Mouse (Mus musculus): ENCODE measurements around the gene Kcnb1.

The Kcnb1 gene

DNA sequence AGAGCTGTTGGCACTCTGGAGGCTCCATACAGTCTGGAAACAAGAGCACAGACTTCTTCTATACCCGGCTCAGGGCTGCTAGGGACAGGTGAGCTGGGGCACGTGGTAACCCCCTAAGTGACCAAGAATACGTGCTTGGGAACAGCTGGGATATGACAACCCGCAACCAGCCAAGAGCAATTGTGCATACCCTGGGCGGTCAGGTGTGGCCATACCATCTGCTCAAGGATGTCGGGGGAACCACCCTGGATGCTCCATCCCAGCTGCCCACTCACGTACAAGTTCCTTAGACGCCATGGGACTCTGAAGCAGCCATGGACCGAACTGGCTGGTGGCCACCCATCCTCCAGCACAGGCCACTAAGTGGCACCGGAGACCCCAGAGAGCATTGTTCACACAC is 26.8 kb downstream of the Kcnb1 start:
- DNase-seq (ENCODE audit: low spot score): no peak

GRCm38 (mm10) chr2:167162516-167163021 is 27.4 kb downstream of the Kcnb1 start:
- no peak for DNase-seq (ENCODE audit: low spot score)

DNA sequence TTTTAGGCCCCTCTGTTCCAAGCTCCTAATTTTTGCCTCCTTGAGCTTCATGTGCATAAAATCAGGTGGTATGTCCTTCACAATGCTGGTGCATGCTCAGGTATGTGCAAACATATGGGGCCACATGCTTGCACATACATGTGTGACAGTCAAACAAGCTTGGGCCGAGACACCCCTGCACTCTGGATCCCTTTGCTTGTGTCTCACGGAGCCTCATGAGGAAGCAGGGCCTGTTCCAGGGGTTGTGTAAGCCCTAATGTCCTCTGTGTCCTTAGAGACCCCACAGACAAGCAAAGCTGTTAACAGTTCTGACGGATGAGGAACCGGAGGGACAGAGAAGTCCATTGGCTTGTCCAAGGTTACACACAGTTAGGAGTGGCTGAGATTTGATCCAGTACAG is 30.2 kb downstream of the Kcnb1 start:
- DNase-seq (ENCODE audit: low spot score): no peak

- no peak for DNase-seq (ENCODE audit: low spot score)
These were observed 31.2 kb downstream of the Kcnb1 start for GRCm38 (mm10) chr2:167158780-167159179.

DNA sequence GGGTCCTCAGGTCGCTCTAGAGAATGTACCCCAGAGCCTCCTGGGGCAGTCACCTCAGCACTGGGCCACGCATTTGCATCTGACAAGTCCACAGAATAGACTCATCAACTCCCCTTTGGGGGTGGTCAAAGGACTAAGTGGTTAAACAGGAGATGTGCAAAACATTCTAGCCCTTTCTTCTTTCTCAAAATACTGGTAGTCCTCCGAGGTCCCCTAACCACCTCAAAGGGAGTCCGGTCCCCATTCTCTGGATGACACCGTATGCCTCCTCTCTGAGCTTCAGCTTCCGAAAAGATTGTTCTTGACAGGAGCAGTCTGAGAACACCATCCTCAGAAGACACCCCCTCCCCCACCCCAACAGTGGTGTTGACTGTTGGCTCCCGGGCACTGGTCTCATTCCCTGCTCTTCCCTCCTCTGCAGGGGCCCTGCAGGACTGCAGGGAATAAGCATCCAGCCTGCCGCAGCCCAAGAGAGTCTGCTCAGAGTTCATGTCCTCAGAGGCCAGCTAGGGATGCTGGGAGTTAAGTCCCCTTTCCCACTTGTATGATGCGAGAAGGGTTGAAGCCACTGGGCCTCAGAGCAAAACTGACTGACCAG is 33.7 kb downstream of the Kcnb1 start:
- DNase-seq (ENCODE audit: low spot score): no peak

- no peak for DNase-seq (ENCODE audit: low spot score)
These were observed 34.4 kb downstream of the Kcnb1 start for GRCm38 (mm10) chr2:167155541-167155973.

DNA sequence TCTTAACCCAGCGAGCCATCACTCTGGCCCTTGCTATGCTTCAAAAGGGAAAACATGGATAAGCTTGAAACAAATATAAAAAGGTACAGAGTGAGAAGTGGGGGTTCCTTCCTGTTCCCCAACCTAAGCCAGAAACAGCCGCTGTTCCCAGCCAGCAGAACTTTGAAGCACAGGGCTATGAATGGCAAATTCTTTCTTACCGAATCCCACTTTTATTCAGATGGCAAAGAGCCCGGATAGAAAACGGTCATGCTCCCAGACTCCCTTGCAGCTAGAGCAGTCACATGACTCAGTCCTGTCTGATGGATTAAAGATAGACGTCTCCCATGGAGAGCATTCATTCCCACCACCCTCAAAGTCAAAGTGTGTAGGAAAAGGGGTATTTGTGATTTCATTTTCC is 39.1 kb downstream of the Kcnb1 start:
- DNase-seq (ENCODE audit: low spot score): no peak

- DNase-seq (ENCODE audit: low spot score): no peak
These were observed 39.8 kb downstream of the Kcnb1 start for GRCm38 (mm10) chr2:167150135-167150534.

- no peak for DNase-seq (ENCODE audit: low spot score)
These were observed 40.9 kb downstream of the Kcnb1 start for GRCm38 (mm10) chr2:167149035-167149434.

GRCm38 (mm10) chr2:167147708-167148107 is 42.2 kb downstream of the Kcnb1 start:
- DNase-seq (ENCODE audit: low spot score): no peak

DNA sequence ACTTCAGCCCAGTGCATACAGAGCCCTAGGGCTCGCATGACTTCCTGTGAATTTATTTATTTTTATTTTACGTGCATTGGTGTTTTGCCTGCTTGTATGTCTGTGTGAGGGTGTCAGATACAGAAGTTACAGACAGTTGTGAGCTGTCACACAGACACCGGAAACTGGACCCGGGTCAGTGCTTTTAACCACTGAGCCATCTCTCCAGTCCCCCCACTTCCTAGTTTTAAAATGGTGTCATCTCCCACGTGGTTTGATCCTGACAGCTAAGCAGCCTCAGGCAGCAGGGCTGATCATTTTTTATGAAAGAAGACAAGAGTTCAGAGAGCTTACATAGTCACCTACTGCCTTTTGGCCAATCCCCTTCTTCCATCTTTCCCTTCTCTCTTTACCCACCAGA is 44.1 kb downstream of the Kcnb1 start:
- no peak for DNase-seq (ENCODE audit: low spot score)

DNA sequence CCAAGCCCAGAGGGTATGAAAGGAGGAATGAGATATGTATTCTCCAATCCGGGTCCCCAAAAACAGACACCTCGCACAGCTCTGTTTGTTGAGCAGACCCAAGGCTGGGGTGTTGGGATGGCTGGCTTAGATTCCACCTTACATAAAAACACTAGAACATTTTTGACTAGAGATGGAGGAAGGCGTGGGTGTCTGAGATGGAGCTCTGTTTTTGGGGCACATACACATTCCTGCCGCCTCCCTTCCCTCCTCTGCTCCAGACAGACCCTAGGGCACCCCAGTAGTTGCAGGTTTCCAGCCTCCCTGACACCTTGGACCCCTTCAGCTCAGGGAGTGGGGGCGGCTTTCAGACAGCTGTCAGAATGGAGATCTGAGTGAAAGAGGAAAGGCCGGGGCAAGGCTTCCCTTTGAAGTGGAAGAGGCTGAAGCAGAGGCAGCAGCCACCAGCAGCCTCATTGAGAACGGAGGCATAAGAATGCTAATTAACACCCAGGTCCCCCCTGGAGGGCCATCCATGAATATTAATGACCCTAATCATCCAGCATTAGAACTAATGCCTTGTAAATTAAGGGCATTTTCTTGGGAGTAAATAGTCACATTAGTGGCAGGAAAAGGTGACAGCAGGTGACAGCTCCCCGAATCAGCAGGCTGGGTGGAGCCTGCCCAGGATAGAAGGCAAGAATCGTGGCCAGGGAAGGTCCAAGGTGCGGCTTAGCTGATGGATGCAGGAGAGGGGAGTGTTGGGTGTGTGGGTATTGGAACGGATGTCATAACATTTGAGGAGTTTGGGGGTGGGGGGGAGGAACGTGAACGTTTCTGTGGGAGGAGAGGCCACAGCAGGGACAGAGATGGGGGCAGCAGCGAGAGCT is 45.3 kb downstream of the Kcnb1 start:
- DNase-seq (ENCODE audit: low spot score): no peak

GRCm38 (mm10) chr2:167143914-167144313 is 46.0 kb downstream of the Kcnb1 start:
- no peak for DNase-seq (ENCODE audit: low spot score)

GRCm38 (mm10) chr2:167142282-167142681 is 47.7 kb downstream of the Kcnb1 start:
- no peak for DNase-seq (ENCODE audit: low spot score)

DNA sequence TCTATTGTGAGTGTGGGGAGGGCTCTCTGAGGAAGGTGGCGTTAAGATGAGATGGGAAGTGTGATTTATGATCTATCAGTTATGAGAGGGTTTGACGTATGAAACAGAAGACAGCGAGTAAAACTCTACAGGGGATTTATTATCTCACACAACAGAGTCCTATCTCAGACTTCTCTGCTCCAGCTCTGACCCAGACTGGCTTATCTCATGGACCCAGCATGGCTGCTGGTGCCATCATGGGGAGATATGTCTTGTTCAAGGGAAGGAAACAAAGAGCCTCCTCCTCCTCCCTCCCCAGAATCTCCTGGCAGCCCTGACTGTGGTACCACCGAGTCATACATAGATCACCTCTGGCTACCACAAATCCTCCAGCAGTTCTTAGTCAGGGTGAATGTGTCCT is 48.1 kb downstream of the Kcnb1 start:
- no peak for DNase-seq (ENCODE audit: low spot score)

DNA sequence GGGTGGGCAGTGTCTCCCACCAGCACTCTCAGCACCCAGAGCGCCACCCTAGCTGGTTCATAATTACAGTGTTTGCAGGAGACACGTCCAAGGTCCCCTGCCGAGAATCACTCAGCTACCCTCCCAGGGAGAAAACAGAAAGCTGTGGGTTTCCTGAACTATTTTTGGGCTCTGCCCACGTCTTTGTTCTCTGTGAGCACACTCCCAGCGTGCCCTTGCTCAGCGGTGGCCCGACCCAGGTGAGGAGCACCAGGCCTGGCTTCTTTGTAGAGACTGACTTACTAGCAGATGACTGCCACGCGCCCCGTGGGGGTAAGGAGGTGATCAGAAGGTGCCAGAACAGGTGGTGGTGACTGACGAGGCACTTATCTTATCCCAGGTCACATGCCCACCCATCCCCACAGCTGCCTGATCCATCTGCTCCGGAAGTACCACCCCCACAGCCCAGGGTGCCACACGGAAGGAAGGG is 50.1 kb downstream of the Kcnb1 start:
- DNase-seq (ENCODE audit: low spot score): no peak

DNA sequence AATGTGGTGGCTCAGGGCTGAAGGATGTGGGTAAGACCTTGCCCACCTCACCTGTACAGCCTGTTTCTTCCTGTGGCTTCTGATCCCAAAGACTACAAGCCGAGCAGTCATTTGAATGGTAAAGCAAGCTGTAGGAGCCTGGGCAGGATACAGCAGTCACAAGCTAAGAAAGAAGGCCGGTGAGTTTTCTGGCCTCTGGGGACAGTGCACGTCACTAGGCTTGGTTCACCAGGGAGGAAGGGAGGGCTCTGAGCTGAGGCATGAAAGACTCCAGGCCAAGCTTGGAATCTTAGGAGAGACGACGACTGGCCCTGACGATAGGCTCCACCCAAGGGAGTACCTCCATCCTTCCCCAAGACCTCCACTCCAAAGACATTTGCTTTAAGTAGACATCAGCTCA is 51.3 kb downstream of the Kcnb1 start:
- DNase-seq (ENCODE audit: low spot score): no peak

DNA sequence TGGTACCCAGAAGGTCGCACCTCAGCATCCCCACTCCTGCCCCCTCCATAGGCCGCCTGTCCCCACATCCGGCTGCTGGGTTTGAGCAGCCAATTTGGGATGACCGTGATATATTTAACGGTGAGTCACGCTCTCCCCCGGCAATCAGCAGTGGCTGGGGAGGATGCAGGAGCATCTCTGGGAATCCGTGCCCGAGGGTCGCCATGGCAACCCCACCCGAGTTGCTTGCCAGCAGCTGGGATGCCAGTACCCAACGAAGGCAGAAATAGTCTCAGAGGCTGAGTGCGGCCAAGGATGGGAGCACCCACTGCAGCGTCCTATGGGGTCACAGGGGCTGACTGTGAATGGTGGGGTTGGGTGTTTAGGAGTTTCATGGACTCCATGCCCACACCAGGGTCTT is 53.0 kb downstream of the Kcnb1 start:
- no peak for DNase-seq (ENCODE audit: low spot score)

GRCm38 (mm10) chr2:167132041-167132440 is 57.9 kb downstream of the Kcnb1 start:
- no peak for DNase-seq (ENCODE audit: low spot score)

DNA sequence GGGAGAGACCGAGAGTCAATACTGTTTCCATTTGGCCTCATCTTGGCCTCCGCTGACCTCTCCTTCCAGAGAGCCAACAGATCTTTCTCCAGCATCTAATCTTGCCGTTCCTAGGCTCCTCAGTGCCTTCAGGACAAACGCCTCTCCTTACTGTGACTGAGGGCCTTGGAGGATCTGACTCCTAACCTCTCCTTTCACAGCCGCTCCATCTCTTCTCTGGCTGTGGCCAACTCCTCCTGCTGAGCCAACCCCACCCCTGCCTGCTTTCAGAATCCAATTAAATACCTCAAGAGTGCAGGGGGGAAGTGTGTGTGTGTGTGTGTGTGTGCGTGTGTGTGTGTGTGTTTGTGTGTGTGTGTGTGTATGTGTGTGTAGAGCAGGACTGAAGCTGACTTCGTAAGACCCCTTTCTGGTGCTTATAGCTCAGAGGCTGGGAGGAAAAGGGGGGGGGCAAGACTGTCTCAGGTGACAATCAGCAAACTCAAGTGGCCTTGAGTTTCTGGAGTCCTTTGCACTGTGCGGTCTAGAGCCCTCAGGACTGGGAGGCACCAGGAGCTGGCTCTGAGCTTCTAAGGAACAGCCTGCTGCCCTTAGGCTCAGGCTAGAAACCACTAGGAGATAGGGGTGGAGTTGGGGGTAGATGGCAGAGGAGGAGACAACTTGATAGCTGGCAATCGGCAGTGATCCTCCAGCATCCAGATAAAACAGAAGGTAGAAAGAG is 59.7 kb downstream of the Kcnb1 start:
- DNase-seq (ENCODE audit: low spot score): no peak

DNA sequence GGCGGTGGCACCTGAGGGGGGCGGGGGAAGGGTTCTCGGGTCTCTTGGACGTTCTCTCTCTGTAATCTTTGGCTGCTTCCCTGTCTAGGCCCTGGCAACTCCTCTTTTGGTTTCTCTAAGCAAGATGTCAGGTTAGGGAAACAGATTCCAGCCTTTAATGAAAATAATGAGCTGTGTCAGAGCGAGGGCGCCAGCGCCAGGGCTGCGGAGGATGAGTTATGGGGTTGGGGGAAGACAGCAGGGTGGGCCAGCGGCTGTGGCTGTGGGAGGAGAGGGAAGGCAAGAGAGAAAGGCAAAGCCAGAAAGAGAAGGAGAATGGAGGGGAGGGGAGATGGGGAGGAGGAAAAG is 60.4 kb downstream of the Kcnb1 start:
- DNase-seq (ENCODE audit: low spot score): no peak

- DNase-seq (ENCODE audit: low spot score): no peak
These were observed 61.0 kb downstream of the Kcnb1 start for GRCm38 (mm10) chr2:167128699-167129607.
